Mouse (Mus musculus) spleen, adult 10 weeks (tissue): ENCODE measurements around the gene Ppil4. TPM values are rescaled to one million over a fixed set of nuclear protein-coding genes. Genes with fewer than 3 reads are reported as not detected.

Experiments used
- polyA plus RNA-seq: library from polyadenylated mRNA; stranded (reverse); fragments of 350-450 nt; fragmentation: Illumina TruSeq; extraction: RNeasy Lipid Tissue Mini Kit (QIAGEN cat#74804); gene quantifications from one replicate; pipeline ENCODE4 v1.2.3, GENCODE M21; 2015; ENCODE audit warnings: low replicate concordance; ENCODE audit not compliant: insufficient read depth

The Ppil4 gene
- polyA plus RNA-seq = 72.2 TPM

GRCm38 (mm10) chr10:7792751-7793385, at the start of gene Ppil4, which contains the start of gene Ginm1:
TSS of gene Ppil4 (plus strand) at chr10:7792891.
TSS of gene Ginm1 (minus strand) at chr10:7792824.

DNA sequence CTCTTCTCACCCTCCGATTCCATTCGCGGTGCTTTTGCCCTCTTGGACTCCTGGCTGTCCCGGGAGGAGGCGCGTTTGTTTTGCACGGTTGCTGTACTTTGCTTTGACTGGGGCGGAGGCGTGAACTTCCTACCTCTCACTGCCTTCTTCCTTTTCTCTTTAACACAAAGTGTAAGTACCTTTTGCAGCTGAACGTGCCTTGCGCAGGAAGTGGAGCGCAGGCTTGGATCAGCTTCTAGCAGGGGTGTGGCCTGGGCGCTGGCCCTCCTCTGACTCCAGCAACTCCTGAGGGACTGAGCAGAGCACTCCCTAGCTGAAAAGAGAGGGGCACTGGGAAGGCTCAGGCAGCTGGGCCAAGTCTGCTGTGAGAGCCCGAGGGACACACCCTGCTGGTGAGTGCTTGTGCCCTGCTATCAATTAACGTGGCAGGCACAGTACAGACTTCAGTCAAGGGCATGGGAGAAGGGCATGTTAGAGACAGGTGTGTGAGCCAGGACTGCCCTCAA, 39.5 kb downstream of the Ppil4 start, which contains the start of gene Zc3h12d:
Gene Zc3h12d, plus strand, starts transcription at position 300 of the 506 bp plus-strand sequence.

Other genes starting within 250 kb of the Ppil4 start
- 1.9 TPM for gene Lrp11, start 203.1 kb upstream of the Ppil4 start, polyA plus RNA-seq
- 28.4 TPM for gene Nup43, start 125.4 kb upstream of the Ppil4 start, polyA plus RNA-seq
- 73.1 TPM for gene Pcmt1, start 111.8 kb upstream of the Ppil4 start, polyA plus RNA-seq
- gene Lats1, start 111.7 kb upstream of the Ppil4 start, polyA plus RNA-seq = 32.0 TPM
- 54.5 TPM for gene Katna1, start 66.9 kb upstream of the Ppil4 start, polyA plus RNA-seq
- gene Ginm1, start 67 bp upstream of the Ppil4 start, polyA plus RNA-seq = 60.1 TPM
- 55.3 TPM for gene Zc3h12d, start 39.6 kb downstream of the Ppil4 start, polyA plus RNA-seq
- 132 TPM for gene Tab2, start 163.3 kb downstream of the Ppil4 start, polyA plus RNA-seq